Mouse (Mus musculus): Measurements from ENCODE around the gene Ppm1f. TPM values are rescaled to one million over a fixed set of nuclear protein-coding genes. Genes with fewer than 3 reads are reported as not detected.
A peak's percentile ranks its signal among the peaks of the same experiment; 100 is the strongest.
"Not testable (repeated sequence)": the region's sequence is repeated elsewhere in the genome, so short reads cannot be mapped to it uniquely, and the experiment has no call there.

Ppm1f gene
- polyA plus RNA-seq, 1 experiment from 2014 or later = 36.2 TPM

DNA sequence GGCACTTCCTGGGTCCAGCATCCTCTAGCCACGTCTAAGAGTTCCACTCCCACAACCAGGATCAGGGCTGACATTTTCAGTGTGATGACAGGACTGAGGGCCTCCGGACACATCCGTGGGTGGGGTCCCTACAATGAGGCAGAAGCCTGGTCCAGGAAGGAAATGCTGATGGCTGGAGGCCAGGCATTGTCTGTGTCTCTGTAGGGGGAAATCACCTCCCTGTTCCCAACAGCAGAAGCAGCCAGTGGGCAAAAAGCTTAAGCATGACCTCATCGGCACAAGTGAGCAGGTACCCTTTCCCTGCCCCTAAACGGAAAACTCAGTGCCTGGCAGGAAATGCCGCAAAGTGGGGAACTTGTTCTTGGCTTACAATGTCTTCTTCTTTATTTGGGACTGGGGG is 11.5 kb downstream of the Ppm1f start:
- in situ Hi-C loops (cut with MboI; ENCODE audit: low pct_unique_long_range_greater_than_20kb) = no loop called here
- CTCF ChIA-PET = interaction anchor here (2.0 kb wide), 1 partner anchor 11 kb away, joined by 8 read pairs; the partner anchor contains the start of gene Ppm1f
- no peak for TF ChIP-seq CTCF (IDR thresholded peaks at IDR 0.05)

DNA sequence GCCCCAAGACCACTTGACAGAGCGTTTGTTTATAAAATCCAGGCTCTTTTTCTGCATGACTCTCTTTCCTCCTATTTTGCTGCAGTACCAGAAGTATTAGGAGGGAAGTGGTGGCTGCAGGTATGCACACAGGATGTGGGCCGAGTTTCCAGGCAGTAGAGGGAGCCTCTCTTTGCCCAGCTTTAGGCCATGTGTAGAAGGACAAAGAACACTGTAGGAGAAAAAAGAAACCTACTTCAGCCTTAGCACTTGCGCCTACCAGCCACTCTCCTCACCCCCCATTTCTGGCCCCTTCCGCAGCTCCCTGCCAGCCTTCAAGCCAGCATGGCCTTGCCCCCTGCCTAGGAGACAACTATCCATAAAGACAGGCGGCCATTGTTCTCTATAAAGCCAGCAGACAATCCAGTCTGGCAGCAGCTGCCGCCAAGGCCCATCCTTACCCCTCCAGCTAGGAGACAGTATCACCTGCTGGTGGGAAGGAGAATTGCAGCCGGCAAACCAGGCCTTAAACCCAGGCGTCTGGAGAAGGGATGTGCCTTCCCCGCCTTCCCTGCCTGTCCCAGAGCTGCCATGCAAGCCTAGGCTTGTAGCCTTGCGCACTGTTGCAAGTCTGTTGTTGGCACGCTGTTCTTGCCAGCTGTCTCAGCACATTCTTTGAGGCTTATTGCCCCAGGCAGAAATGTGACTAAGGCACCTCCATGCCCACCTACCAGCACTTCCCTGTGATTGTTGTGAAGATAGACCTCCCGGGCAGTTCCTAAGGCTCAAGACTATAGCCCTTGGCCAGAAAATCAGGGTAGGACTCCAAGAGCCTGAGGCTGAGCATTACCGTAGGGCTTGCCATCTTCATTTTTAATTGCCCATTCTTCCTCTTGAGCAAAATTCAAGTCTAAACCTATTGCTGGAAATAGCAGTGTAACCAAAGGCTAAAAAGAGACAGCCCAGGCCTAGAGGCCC is 15.7 kb downstream of the Ppm1f start:
- POLR2A ChIA-PET = no interaction called here
- CTCF ChIA-PET = interaction anchor here (0.7 to 1.8 kb wide), 6 partner anchors 10 to 57 kb away, joined by 3 to 5 read pairs (median 4); no protein-coding TSS in a partner anchor
- peak; percentile 93 for ATAC-seq

More for the DNA sequence above, 11.5 kb downstream of the Ppm1f start:
- no peak for ATAC-seq
- no peak for DNase-seq (ENCODE audit: low read depth, low spot score)
- POLR2A ChIA-PET = no interaction called here
- no peaks in the 10 kb centered on the region for H3K27me3 ChIP-seq

DNA sequence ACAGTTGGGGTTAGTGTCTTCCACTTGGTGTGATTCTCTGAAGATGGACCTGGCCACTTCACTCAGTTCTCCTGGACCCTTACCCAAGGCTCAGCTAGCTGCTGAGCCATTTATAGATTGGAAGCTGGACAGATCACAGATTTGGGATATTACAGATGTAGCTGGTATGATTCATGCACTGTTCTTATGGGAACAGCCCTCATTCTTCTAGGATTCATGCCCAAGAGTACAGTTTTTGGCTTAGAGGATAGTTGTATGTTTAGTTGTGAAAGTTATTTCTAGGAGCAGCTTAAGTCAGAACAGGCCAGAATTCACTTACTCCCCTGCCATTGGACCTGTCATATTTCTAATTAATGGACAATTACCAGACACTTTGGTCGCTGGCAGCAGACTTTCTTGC is 17.2 kb downstream of the Ppm1f start:
- DNase-seq (ENCODE audit: low read depth, low spot score) = no peak
- TF ChIP-seq CTCF (IDR thresholded peaks at IDR 0.05) = no peak

More for the DNA sequence above, 15.7 kb downstream of the Ppm1f start:
- in situ Hi-C loops (cut with MboI; ENCODE audit: low pct_unique_long_range_greater_than_20kb) = no loop called here
- no peaks in the 10 kb centered on the region for H3K27me3 ChIP-seq
- DNase-seq (ENCODE audit: low read depth, low spot score) = peak; percentile 60
- TF ChIP-seq CTCF (IDR thresholded peaks at IDR 0.05) = no peak

DNA sequence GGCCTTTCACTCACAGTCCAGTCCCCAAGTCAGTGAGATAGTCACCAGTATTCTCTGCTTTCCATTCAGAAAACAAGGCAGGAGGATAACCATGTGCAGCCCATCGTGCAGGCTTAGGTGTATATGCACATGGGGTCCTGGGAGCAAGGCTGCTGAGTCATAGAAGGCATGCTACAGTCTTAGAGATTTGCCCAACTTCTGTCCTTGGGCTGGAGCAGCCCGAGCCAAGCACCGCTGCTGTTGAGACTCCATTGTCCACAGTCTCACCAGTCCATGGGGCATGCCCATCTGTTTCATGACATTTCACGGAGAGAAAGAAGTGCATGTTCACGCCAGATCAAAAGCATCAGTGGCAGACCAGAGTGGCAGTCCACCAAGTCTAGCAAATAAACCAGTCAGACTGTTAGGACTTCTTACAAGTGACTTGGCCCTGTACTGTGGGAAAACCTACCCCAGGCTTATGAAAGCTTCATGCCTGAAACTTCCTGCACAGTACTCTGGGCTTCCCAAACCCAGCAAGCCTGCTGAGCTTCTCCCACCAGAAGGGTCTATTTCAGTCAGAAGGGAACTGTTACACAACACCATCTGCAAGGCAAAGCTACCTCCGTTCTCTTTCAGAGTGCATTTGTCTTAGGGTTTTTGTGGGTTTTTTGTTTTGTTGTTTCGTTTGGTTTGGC is 22.3 kb downstream of the Ppm1f start:
- CTCF ChIA-PET = no interaction called here
- no peak for TF ChIP-seq CTCF (IDR thresholded peaks at IDR 0.05)
- DNase-seq (ENCODE audit: low read depth, low spot score) (no peak), ATAC-seq (no peak)
- POLR2A ChIA-PET = no interaction called here
- in situ Hi-C loops (cut with MboI; ENCODE audit: low pct_unique_long_range_greater_than_20kb) = no loop called here
- no peaks in the 10 kb centered on the region for H3K27me3 ChIP-seq

More for the DNA sequence above, 17.2 kb downstream of the Ppm1f start:
- H3K27me3 ChIP-seq = no peaks in the 10 kb centered on the region
- in situ Hi-C loops (cut with MboI; ENCODE audit: low pct_unique_long_range_greater_than_20kb) = no loop called here
- no peak for ATAC-seq
- ChIA-PET POLR2A (interaction anchor here (1.0 kb wide), 1 partner anchor 17 kb away, joined by 4 read pairs; the partner anchor contains the start of gene Ppm1f), CTCF (interaction anchor here (1.8 kb wide), 1 partner anchor 10 kb away, joined by 5 read pairs; no protein-coding TSS in a partner anchor)

- no peaks in the 10 kb centered on the region for H3K27me3 ChIP-seq
- no peak for TF ChIP-seq CTCF (IDR thresholded peaks at IDR 0.05)
- ChIA-PET CTCF (interaction anchor here (1.5 to 1.9 kb wide), 2 partner anchors 10 to 12 kb away, joined by 3 to 5 read pairs; no protein-coding TSS in a partner anchor), POLR2A (interaction anchor here (1.1 kb wide), 1 partner anchor 10 kb away, joined by 4 read pairs; no protein-coding TSS in a partner anchor)
- in situ Hi-C loops (cut with MboI; ENCODE audit: low pct_unique_long_range_greater_than_20kb) = no loop called here
- no peak for ATAC-seq
- DNase-seq (ENCODE audit: low read depth, low spot score) = no peak
These were observed 24.8 kb downstream of the Ppm1f start for GRCm38 (mm10) chr16:16921021-16921435.

- ChIA-PET POLR2A (no interaction called here), CTCF (no interaction called here)
- ATAC-seq (no peak), DNase-seq (ENCODE audit: low read depth, low spot score) (no peak)
- in situ Hi-C loops (cut with MboI; ENCODE audit: low pct_unique_long_range_greater_than_20kb) = no loop called here
- H3K27me3 ChIP-seq = no peaks in the 10 kb centered on the region
- no peak for TF ChIP-seq CTCF (IDR thresholded peaks at IDR 0.05)
These were observed 28.2 kb downstream of the Ppm1f start for GRCm38 (mm10) chr16:16924481-16924880.

DNA sequence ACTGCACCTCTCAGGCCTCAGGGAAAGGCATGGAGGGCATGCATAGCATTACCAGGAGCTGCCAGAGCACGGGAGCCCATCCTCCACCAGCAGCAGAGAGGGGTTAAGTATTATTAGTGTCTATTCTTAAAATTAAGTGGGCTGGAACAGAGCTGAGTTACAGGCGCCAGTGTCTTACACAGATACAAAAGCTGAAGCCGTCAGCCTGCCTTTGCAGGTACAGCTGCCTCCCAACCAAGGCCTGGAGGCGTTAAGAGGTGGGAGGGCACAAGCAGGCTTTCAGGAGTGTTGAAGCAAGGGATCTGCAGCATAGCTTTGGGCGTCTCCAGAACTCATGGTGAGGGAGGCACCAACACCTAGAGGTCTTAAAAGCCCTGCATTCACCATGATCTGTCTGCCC is 30.3 kb downstream of the Ppm1f start:
- H3K27me3 ChIP-seq = no peaks in the 10 kb centered on the region
- DNase-seq (ENCODE audit: low read depth, low spot score) (no peak), ATAC-seq (no peak)
- no peak for TF ChIP-seq CTCF (IDR thresholded peaks at IDR 0.05)
- ChIA-PET POLR2A (no interaction called here), CTCF (no interaction called here)
- in situ Hi-C loops (cut with MboI; ENCODE audit: low pct_unique_long_range_greater_than_20kb) = no loop called here

DNA sequence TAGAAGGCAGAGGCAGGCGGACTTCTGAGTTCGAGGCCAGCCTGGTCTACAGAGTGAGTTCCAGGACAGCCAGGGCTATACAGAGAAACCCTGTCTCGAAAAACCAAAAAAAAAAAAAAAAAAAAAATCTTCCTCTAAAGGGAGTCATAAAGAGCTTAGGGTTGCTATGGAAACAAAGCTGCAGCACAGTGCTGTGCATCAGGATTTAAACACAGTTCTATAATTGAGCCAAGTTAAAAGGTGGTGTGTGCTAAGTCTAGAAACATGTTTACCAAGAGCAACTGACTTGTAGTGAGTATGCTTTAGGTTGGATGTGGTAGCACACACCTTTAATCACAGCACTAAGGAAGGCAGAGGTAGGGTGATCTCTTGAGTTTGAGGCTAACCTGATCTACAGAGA is 32.6 kb downstream of the Ppm1f start:
- POLR2A ChIA-PET = interaction anchor here (0.6 to 0.7 kb wide), 2 partner anchors 658 to 1353 kb away, joined by 3 read pairs; no protein-coding TSS in a partner anchor
- in situ Hi-C loops (cut with MboI; ENCODE audit: low pct_unique_long_range_greater_than_20kb); H3K27me3 ChIP-seq; DNase-seq (ENCODE audit: low read depth, low spot score); CTCF ChIA-PET: not testable (repeated sequence)
- peak; percentile 7 for ATAC-seq

DNA sequence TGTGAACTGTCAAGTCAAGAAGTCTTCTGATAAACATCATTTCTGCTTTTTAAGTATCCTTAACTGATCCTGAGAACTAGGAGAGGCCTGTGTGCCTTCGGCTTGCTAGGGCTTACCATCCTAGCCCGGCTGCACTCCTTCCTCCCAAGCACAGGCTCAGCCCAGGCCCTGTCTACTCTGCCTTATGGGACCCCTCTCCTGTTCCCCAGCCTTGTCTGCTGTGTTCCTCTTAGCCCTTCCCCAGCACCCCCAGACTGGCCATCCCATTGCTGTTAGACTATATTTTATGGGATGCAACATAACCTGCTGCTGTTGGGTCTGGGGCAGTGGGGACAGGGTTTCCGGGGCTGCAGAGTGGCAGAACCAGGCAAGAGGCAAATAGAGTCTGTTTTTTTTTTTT is 34.1 kb downstream of the Ppm1f start:
- ChIA-PET POLR2A (interaction anchor here (1.1 kb wide), 1 partner anchor 9 kb away, joined by 4 read pairs; no protein-coding TSS in a partner anchor), CTCF (no interaction called here)
- no peaks in the 10 kb centered on the region for H3K27me3 ChIP-seq
- DNase-seq (ENCODE audit: low read depth, low spot score) = no peak
- in situ Hi-C loops (cut with MboI; ENCODE audit: low pct_unique_long_range_greater_than_20kb) = loop anchor here (5.0 kb wide), 1 partner anchor 42 kb away; no protein-coding TSS in a partner anchor
- no peak for TF ChIP-seq CTCF (IDR thresholded peaks at IDR 0.05)
- no peak for ATAC-seq

DNA sequence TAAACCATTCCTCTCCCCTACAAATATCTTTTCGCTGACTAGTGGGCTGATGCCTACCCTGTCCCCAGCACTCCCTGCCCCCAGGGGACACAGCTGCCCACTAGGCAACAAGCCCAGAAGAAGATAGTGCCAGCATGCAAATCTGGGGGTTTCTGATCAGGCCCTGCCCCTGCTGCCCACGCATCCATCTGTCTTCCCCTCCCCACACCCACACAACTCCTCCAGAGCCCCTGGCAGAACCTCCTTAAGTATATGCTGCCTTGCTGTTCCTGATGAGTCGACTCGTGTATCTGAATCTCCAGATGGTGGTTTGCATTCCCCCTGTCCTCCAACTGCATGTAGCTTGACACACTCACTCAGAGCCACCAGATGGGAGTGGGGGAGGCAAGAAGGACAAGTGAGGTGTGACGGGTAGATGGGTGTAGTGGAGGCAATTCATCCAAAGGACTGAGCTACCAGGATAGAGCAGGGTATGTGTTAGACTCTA is 34.6 kb downstream of the Ppm1f start:
- in situ Hi-C loops (cut with MboI; ENCODE audit: low pct_unique_long_range_greater_than_20kb) = loop anchor here (5.0 kb wide), 1 partner anchor 41 kb away; no protein-coding TSS in a partner anchor
- no peak for ATAC-seq

More for the DNA sequence above, 34.6 kb downstream of the Ppm1f start:
- no peaks in the 10 kb centered on the region for H3K27me3 ChIP-seq
- no peak for TF ChIP-seq CTCF (IDR thresholded peaks at IDR 0.05)
- ChIA-PET POLR2A (interaction anchor here (1.1 kb wide), 1 partner anchor 10 kb away, joined by 4 read pairs; no protein-coding TSS in a partner anchor), CTCF (interaction anchor here (1.1 to 1.7 kb wide), 3 partner anchors 8 to 10 kb away, joined by 3 to 6 read pairs (median 5); no protein-coding TSS in a partner anchor)
- no peak for DNase-seq (ENCODE audit: low read depth, low spot score)

All from Patski (cell line).